Mouse (Mus musculus) forebrain, embryonic 10.5 days (tissue): ENCODE results near the gene Zwilch. TPM values are rescaled to one million over a fixed set of nuclear protein-coding genes. Genes with fewer than 3 reads are reported as not detected.

Experiments used
- DNase-seq: peaks from one replicate; pipeline ENCODE4 v3.0.0-alpha.2; 2017; ENCODE audit warnings: low spot score; ENCODE audit errors: extremely low spot score
- H3K27ac ChIP-seq: fragments of 300-500 bp; sonication (generic); 2 replicates; pipeline ENCODE4 v1.5.1; 2016; ENCODE audit warnings: mild to moderate bottlenecking
- H3K27me3 ChIP-seq: fragments of 300-500 bp; sonication (generic); 2 replicates; pipeline ENCODE4 v1.6.1; 2016; ENCODE audit warnings: mild to moderate bottlenecking; ENCODE audit not compliant: poor library complexity, severe bottlenecking
- H3K36me3 ChIP-seq: fragments of 300-500 bp; sonication (generic); replicated peaks from 2 replicates; pipeline ENCODE4 v1.6.1; 2016; ENCODE audit warnings: mild to moderate bottlenecking, moderate library complexity
- H3K4me1 ChIP-seq: fragments of 300-500 bp; sonication (generic); 2 replicates; pipeline ENCODE4 v1.6.1; 2016
- H3K4me3 ChIP-seq: fragments of 300-500 bp; sonication (generic); 2 replicates; pipeline ENCODE4 v1.5.1; 2016; ENCODE audit warnings: mild to moderate bottlenecking, moderate library complexity
- H3K9me3 ChIP-seq: fragments of 300-500 bp; sonication (generic); 2 replicates; pipeline ENCODE4 v1.6.1; 2016; ENCODE audit warnings: mild to moderate bottlenecking, moderate library complexity
- WGBS: fragments of 180-500 bp; shearing (Covaris S2); methylation state at CpG from one replicate; pipeline ENCODE4 v1.1.7; 2016; 5-methylcytosine and 5-hydroxymethylcytosine counted together
- polyA plus RNA-seq: library from polyadenylated mRNA; unstranded; fragments of >200 nt; fragmentation: Nextera tagmentation; extraction: Ambion mirVana; gene quantifications from 2 replicates; pipeline ENCODE4 v1.2.1, GENCODE M21; 2016

Gene Zwilch
- 47.5 and 49.3 TPM in 2 replicates for polyA plus RNA-seq

DNA sequence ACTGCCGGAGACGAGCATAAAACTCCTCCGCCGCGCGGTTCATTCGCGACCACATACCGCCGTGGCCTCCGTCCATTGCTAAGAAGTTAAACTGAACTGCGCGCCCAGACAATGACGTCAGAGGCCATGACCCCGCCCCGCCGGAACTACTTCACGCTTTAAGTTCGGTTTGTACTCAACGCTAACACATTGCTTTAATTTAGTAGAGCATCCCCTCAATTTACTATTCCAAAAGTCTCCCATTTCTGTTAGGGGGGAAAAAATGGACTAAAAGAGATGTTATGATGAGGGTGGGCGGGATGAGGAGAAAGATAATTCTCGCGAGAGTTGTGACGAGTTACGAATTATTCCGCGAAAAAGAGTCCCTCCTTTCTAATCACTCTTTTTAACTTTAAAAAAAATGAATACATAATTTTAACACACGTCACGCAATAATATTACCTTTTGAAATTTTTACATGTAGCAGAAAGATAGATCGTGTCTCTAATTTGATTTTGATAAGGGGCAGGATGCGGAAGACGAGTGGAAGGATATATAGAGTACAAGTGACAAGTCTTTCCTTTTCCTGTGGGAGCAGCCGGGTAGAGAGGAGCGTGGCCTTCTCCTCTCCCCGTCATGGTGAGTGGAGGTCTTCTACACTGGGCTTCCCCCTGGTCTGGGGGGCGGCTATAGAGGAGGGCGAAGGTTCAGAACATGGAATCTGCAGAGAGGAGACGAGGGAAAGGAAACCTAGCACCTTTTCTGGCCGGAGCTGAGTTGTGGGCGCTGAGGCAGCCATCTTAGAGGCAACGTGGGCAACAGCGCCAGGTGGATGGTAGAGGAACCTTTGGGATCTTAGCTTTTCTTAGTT, at the start of gene Zwilch, which contains the start of gene Rpl4:
Gene Zwilch (minus strand): TSS at position 289 of the 850 bp plus-strand sequence.
Gene Rpl4 (plus strand): TSS at position 560 of the 850 bp plus-strand sequence.
- under 1% methylated on average over 42 of the region's 42 CpGs for WGBS
- H3K36me3 ChIP-seq = peaks cover 51% of the 10 kb centered on the region
- no peaks in the 10 kb centered on the region for H3K27me3 ChIP-seq
- peak within 1 kb of the TSS; percentile 98 for H3K27ac ChIP-seq
- peaks cover 36% of the 10 kb centered on the region for H3K4me1 ChIP-seq
- H3K4me3 ChIP-seq = peak within 1 kb of the TSS; percentile 86
- peak; percentile 83 for DNase-seq
- no peaks in the 10 kb centered on the region for H3K9me3 ChIP-seq

DNA sequence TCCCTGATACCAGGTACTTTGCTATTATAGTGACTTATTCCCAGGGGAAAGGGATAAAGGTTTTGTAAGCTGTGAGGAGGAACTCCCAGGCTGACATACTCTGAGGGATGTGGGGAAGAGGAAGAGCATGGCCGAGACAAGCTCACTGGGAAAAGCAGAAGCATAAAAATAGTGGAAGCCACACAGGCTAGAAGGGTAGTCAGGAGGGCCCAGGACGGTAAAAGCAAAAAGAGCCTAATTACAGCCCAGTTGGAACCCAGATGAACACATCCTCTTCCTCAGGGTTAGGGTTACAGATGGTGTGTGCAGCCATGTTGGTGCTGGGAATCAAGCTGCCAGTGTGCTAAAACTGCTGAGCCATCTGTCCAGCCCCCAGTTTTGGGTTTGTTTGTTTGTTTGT, 49.2 kb upstream of the Zwilch start:
- Histone ChIP-seq H3K4me1 (peaks cover 19% of the 10 kb centered on the region), H3K4me3 (no peak overlapping the region), H3K9me3 (no peaks in the 10 kb centered on the region), H3K27ac (no peak overlapping the region), H3K27me3 (no peaks in the 10 kb centered on the region), H3K36me3 (peaks cover 8% of the 10 kb centered on the region)
- DNase-seq = no peak
- WGBS = 76% methylated on average over 2 of the region's 2 CpGs

GRCm38 (mm10) chr9:64221480-64221879, 48.6 kb upstream of the Zwilch start:
- 95% methylated on average over 4 of the region's 4 CpGs for WGBS
- Histone ChIP-seq H3K27me3 (no peaks in the 10 kb centered on the region), H3K4me3 (no peak overlapping the region), H3K27ac (no peak overlapping the region), H3K4me1 (peaks cover 19% of the 10 kb centered on the region), H3K9me3 (no peaks in the 10 kb centered on the region), H3K36me3 (peaks cover 5% of the 10 kb centered on the region; the same call in 1 of the 2 replicates)
- no peak for DNase-seq

DNA sequence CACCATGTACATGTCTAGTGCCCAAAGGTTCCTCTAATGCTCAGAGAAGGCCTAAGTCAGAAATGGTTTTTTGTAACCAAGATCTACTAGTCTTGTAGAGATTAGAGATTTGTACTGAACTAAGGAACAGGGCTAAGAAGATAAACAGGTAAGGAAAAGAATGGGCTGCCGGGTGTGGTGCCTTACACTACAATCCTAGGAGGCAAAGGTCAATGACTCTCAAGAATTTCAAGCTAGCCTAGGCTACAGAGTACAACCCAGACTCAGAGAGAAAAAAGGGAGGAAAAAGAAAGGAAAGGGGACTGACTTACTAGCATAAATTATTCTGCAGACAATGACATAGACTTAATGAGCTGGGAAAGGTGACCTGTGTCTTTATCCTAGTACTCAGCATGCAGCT, 47.7 kb upstream of the Zwilch start:
- no peak for DNase-seq
- H3K4me3 ChIP-seq = no peak overlapping the region
- 83% methylated on average over 1 of the region's 1 CpGs for WGBS
- H3K4me1 ChIP-seq = peaks cover 19% of the 10 kb centered on the region
- H3K27ac ChIP-seq = no peak overlapping the region
- no peaks in the 10 kb centered on the region for H3K9me3 ChIP-seq
- H3K36me3 ChIP-seq = peaks cover 5% of the 10 kb centered on the region; the same call in 1 of the 2 replicates
- no peaks in the 10 kb centered on the region for H3K27me3 ChIP-seq

- Histone ChIP-seq H3K27me3 (no peaks in the 10 kb centered on the region), H3K36me3 (peaks cover 4% of the 10 kb centered on the region; the same call in 1 of the 2 replicates), H3K27ac (no peak overlapping the region), H3K4me3 (no peak overlapping the region), H3K9me3 (no peaks in the 10 kb centered on the region), H3K4me1 (peaks cover 19% of the 10 kb centered on the region)
- DNase-seq = no peak
- WGBS = 82% methylated on average over 10 of the region's 10 CpGs
Measured at GRCm38 (mm10) chr9:64219772-64220420, 47.0 kb upstream of the Zwilch start.

GRCm38 (mm10) chr9:64219305-64219704, 46.4 kb upstream of the Zwilch start:
- H3K27me3 ChIP-seq = no peaks in the 10 kb centered on the region
- H3K4me3 ChIP-seq = no peak overlapping the region
- DNase-seq = no peak
- H3K9me3 ChIP-seq = no peaks in the 10 kb centered on the region
- WGBS = 73% methylated on average over 1 of the region's 1 CpGs
- peaks cover 4% of the 10 kb centered on the region for H3K36me3 ChIP-seq
- H3K4me1 ChIP-seq = peaks cover 19% of the 10 kb centered on the region
- H3K27ac ChIP-seq = no peak overlapping the region

- no peak overlapping the region for H3K27ac ChIP-seq
- no peak for DNase-seq
- H3K36me3 ChIP-seq = peaks cover 17% of the 10 kb centered on the region
- peaks cover 19% of the 10 kb centered on the region for H3K4me1 ChIP-seq
- H3K27me3 ChIP-seq = no peaks in the 10 kb centered on the region
- no peaks in the 10 kb centered on the region for H3K9me3 ChIP-seq
- H3K4me3 ChIP-seq = no peak overlapping the region
Measured at GRCm38 (mm10) chr9:64217887-64218286, 45.0 kb upstream of the Zwilch start.

DNA sequence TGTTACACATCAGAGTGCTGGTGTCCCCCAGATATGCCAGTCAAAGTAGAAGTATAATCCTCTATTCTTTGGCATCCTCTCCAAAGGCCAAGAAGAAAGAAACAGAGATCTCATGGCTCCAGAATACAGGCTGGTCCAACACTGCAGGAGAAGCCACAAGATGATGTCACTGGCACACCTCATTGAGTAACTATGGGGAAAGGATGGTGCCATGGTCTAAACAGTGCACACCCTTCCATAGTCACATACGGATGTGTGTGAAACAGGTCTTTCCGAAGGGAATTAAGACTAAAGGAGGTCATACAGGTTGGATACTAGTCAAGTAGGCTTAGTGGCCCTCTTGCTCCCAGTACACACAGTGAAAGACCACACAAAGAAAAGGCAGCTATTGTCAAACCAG, 43.7 kb upstream of the Zwilch start:
- 93% methylated on average over 2 of the region's 2 CpGs for WGBS
- Histone ChIP-seq H3K9me3 (no peaks in the 10 kb centered on the region), H3K4me1 (peaks cover 19% of the 10 kb centered on the region), H3K36me3 (peaks cover 29% of the 10 kb centered on the region), H3K27ac (no peak overlapping the region), H3K27me3 (no peaks in the 10 kb centered on the region), H3K4me3 (no peak overlapping the region)
- no peak for DNase-seq

- WGBS = 88% methylated on average over 4 of the region's 4 CpGs
- Histone ChIP-seq H3K4me3 (no peak overlapping the region), H3K36me3 (peaks cover 35% of the 10 kb centered on the region), H3K27me3 (no peaks in the 10 kb centered on the region), H3K27ac (no peak overlapping the region), H3K9me3 (no peaks in the 10 kb centered on the region), H3K4me1 (peaks cover 19% of the 10 kb centered on the region)
- no peak for DNase-seq
Measured at GRCm38 (mm10) chr9:64216090-64216489, 43.2 kb upstream of the Zwilch start.

DNA sequence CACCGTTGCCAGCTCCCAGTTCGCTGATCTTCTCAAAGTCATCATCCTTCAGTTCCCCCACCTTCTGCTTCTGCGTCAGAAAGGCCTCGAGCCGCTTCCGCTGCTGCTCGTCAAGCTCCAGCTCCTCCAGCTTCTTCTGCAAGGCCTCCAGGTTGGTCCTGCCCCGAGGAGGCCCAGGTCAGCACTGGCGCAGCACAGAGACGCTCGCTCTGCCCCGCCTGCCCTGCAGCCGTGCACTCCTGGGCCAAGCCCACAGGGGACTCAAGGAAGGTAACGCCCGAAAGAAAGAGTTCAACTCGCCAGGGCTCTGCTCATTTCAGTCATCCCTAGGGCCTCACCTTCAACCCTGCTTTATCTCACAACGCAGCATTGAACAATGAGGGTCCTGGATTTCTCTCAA, 41.5 kb upstream of the Zwilch start:
- 95% methylated on average over 17 of the region's 17 CpGs for WGBS
- no peak for DNase-seq
- H3K27me3 ChIP-seq = no peaks in the 10 kb centered on the region
- peaks cover 3% of the 10 kb centered on the region for H3K4me1 ChIP-seq
- H3K4me3 ChIP-seq = no peak overlapping the region
- no peaks in the 10 kb centered on the region for H3K9me3 ChIP-seq
- H3K36me3 ChIP-seq = peaks cover 51% of the 10 kb centered on the region
- no peak overlapping the region for H3K27ac ChIP-seq

- no peak overlapping the region for H3K4me3 ChIP-seq
- 91% methylated on average over 3 of the region's 3 CpGs for WGBS
Measured at GRCm38 (mm10) chr9:64207509-64208084, 34.7 kb upstream of the Zwilch start.

DNA sequence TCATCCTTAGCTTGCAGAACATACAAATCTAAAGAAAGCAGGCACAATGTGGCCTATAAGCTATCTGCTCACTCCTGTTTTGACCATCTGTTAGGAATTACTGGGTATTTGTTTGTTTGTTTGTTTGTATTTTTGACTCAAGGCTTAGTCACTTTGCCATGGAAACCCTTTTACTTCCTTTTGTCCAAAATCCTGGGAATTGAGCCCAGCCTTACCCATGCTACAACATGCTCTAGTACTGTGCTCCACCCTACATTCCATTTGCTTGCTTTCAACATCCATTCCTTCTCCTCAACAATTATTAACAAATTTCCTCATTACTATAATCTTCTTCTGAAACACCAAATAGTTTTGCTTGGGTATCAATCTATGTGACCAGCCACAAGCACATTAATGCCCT, 30.0 kb upstream of the Zwilch start:
- Histone ChIP-seq H3K27ac (no peak overlapping the region), H3K27me3 (no peaks in the 10 kb centered on the region), H3K9me3 (no peaks in the 10 kb centered on the region), H3K36me3 (peaks cover 91% of the 10 kb centered on the region), H3K4me3 (no peak overlapping the region), H3K4me1 (no peaks in the 10 kb centered on the region)
- DNase-seq = no peak

More at GRCm38 (mm10) chr9:64207509-64208084, 34.7 kb upstream of the Zwilch start:
- Histone ChIP-seq H3K27ac (no peak overlapping the region), H3K4me1 (no peaks in the 10 kb centered on the region), H3K9me3 (no peaks in the 10 kb centered on the region), H3K27me3 (no peaks in the 10 kb centered on the region), H3K36me3 (peaks cover 93% of the 10 kb centered on the region)
- no peak for DNase-seq

- Histone ChIP-seq H3K27me3 (no peaks in the 10 kb centered on the region), H3K4me3 (no peak overlapping the region), H3K36me3 (peaks cover 90% of the 10 kb centered on the region), H3K27ac (no peak overlapping the region), H3K9me3 (no peaks in the 10 kb centered on the region), H3K4me1 (no peaks in the 10 kb centered on the region)
- no peak for DNase-seq
Measured at GRCm38 (mm10) chr9:64202331-64202730, 29.4 kb upstream of the Zwilch start.
